Mouse (Mus musculus) midbrain, postnatal 0 days (tissue): ENCODE data around the gene Syt3. TPM values are rescaled to one million over a fixed set of nuclear protein-coding genes. Genes with fewer than 3 reads are reported as not detected.

ENCODE experiments used
- ATAC-seq: fragments of 200-750 bp; cut with Nextera tagmentation; 2 replicates; pipeline ENCODE4 v1.8.0; 2017; ENCODE audit warnings: moderate number of reproducible peaks, mild to moderate bottlenecking, moderate TSS enrichment, moderate library complexity; ENCODE audit not compliant: low FRiP score
- DNase-seq: peaks from one replicate; pipeline ENCODE4 v3.0.0-alpha.2; 2015; ENCODE audit warnings: low spot score
- H3K27ac ChIP-seq: fragments of 300-500 bp; sonication (generic); 2 replicates; pipeline ENCODE4 v1.5.1; 2014; ENCODE audit warnings: low read depth, mild to moderate bottlenecking, low read length, mixed read lengths
- H3K27me3 ChIP-seq: fragments of 300-500 bp; sonication (generic); 2 replicates; pipeline ENCODE4 v1.6.1; 2014; ENCODE audit warnings: low read length, control low read depth, mixed read lengths; ENCODE audit not compliant: insufficient read depth
- H3K36me3 ChIP-seq: fragments of 300-500 bp; sonication (generic); 2 replicates; pipeline ENCODE4 v1.6.1; 2014; ENCODE audit warnings: low read length, control low read depth, mixed read lengths; ENCODE audit not compliant: insufficient read depth
- H3K4me1 ChIP-seq: fragments of 300-500 bp; sonication (generic); 2 replicates; pipeline ENCODE4 v1.6.1; 2014; ENCODE audit warnings: mild to moderate bottlenecking, control low read depth, antibody characterized with exemption, low read length, mixed read lengths; ENCODE audit not compliant: insufficient read depth
- H3K4me2 ChIP-seq: fragments of 300-500 bp; sonication (generic); 2 replicates; pipeline ENCODE4 v1.6.1; 2014; ENCODE audit warnings: low read depth, mild to moderate bottlenecking, low read length, mixed read lengths; ENCODE audit not compliant: poor library complexity, severe bottlenecking
- H3K4me3 ChIP-seq: fragments of 300-500 bp; sonication (generic); 2 replicates; pipeline ENCODE4 v1.5.1; 2014; ENCODE audit warnings: low read depth, mild to moderate bottlenecking, low read length, moderate library complexity
- H3K9ac ChIP-seq: fragments of 300-500 bp; sonication (generic); replicated peaks from 2 replicates; pipeline ENCODE4 v1.6.1; 2014; ENCODE audit warnings: mild to moderate bottlenecking, low read length, moderate library complexity, mixed read lengths; ENCODE audit not compliant: poor library complexity, severe bottlenecking
- H3K9me3 ChIP-seq: fragments of 300-500 bp; sonication (generic); 2 replicates; pipeline ENCODE4 v1.6.1; 2016; ENCODE audit warnings: low read length, control low read depth
- CTCF ChIP-seq: IDR thresholded peaks from 2 replicates; pipeline ENCODE4 v1.5.1; 2016; ENCODE audit warnings: antibody characterized with exemption, mild to moderate bottlenecking
- WGBS: fragments of 180-500 bp; shearing (Covaris S2); extraction: QIAGEN DNeasy Blood & Tissue Kit; methylation state at CpG from one replicate; pipeline ENCODE4 v1.1.7; 2014; 5-methylcytosine and 5-hydroxymethylcytosine counted together
- polyA plus RNA-seq: library from polyadenylated mRNA; unstranded; fragments of >200 nt; fragmentation: Nextera tagmentation; extraction: Ambion mirVana; gene quantifications from 2 replicates; pipeline ENCODE4 v1.2.1, GENCODE M21; 2015
- total RNA-seq: library from RNA; depleted of rRNA; stranded (reverse); fragments of >200 nt; gene quantifications from 2 replicates; pipeline ENCODE4 v1.2.3, GENCODE M21; 2014

Gene Syt3
- total and polyA plus RNA-seq, 2 experiments from 2014 or later = 88.4 to 144 TPM

DNA sequence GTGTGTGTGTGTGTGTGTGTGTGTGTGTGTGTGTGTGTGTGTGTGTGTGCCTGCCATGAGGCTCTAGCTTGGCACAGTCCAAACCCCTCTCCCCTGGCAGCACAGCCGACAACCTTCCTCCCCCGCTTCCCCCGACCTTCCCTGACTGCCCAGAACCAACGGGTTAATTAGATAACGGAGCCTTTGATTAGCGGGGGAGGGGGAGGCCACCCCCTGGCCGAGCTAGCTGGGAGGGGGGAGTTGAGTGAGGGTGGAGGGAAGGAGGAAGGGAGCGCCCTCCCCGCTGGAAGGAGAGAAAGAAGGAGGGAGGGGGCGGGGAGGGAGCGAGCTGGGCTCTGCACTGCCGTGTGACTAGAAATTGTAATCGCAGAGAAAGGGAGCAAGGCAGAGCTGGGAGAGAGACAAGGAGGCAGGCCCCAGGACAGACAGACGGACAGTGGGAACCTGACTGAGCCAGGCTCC lies 57.8 kb downstream of the Syt3 start:
- Histone ChIP-seq H3K9ac (peak overlapping the region; percentile 100), H3K27ac (peak overlapping the region; percentile 99), H3K4me3 (peak overlapping the region; percentile 77), H3K4me1 (peaks cover 17% of the 10 kb centered on the region), H3K9me3 (no peaks in the 10 kb centered on the region), H3K4me2 (peak overlapping the region; percentile 86), H3K36me3 (peaks cover 11% of the 10 kb centered on the region; the same call in 1 of the 2 replicates), H3K27me3 (no peaks in the 10 kb centered on the region)
- DNase-seq (peak; percentile 91), ATAC-seq (peak; percentile 76)
- TF ChIP-seq CTCF = no peak
- WGBS = 0% methylated on average over 14 of the region's 14 CpGs

DNA sequence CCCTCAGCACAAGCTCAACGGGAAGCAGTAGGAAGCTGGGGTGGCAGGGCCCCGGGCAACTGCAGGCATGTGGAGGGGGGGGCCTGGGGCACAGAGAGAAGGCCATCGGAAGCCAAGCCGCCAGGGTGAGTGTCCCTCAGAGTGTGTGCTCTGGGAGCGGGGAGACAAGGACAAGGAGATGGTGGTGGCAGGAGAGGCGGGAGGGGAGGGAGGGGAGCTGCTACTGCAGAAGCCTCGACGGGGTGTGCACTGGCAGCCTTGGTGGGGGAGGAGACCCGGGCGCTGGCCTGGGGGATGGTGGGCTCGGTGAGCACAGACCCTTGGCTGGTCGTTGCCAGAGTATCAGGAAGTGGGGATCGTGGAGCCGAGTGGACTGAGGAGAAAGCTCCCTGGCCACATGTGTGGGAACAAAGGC lies 58.5 kb downstream of the Syt3 start:
- H3K27ac ChIP-seq = peak overlapping the region; percentile 99
- H3K4me1 ChIP-seq = peaks cover 22% of the 10 kb centered on the region
- H3K27me3 ChIP-seq = no peaks in the 10 kb centered on the region
- 0% methylated on average over 9 of the region's 14 CpGs for WGBS
- ATAC-seq (peak; percentile 34), DNase-seq (peak; percentile 78)
- H3K4me2 ChIP-seq = peak overlapping the region; percentile 86
- no peak for TF ChIP-seq CTCF
- peak overlapping the region; percentile 77 for H3K4me3 ChIP-seq
- H3K9ac ChIP-seq = peak overlapping the region; percentile 100
- no peaks in the 10 kb centered on the region for H3K9me3 ChIP-seq
- peaks cover 14% of the 10 kb centered on the region for H3K36me3 ChIP-seq

DNA sequence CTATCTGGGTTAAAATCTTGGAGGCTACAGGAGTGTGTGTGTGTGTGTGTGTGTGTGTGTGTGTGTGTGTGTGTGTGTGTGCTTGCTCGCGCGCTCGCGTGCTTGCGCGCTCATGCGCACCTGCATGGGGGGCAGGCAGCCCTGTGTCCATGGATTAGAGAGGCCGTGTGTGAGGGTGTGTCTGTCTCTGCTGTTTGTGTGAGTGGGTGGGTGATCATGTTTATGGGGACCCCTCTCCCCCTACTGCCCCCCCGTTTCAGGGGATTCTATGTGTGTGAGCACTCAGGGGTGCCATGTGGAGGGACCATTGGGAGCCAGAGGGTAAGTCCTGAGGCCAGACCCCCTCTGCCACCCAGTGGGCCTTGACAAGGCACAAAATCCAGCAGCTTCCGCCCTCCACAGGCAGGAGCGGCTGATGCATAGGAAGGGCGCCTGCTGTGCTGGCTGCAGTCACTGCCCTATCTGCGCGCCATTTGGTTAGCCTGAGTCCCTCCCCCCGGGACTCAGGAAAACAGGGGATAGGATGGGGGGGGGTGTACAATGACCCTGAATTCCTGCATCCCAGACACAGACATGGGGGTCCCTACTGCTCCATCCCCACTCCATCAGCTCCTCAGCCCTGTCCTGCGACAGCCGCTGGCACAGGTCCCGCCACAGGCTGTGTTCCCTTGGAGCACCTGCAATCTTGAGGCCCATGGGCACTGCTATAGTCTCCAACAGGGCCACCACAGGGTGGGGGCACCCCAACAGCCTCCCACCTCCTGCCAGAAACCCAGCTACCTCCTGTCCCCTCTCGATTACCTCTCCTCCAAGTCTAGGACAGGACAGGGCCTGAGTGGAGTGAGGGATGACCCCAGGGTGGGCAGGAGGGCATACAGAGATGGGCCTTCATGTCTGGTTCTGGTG lies 59.6 kb downstream of the Syt3 start:
- WGBS = 3% methylated on average over 20 of the region's 20 CpGs
- peak overlapping the region; percentile 86 for H3K4me2 ChIP-seq
- no peaks in the 10 kb centered on the region for H3K27me3 ChIP-seq
- peak overlapping the region; percentile 100 for H3K9ac ChIP-seq
- no peaks in the 10 kb centered on the region for H3K9me3 ChIP-seq
- peak; percentile 67 for TF ChIP-seq CTCF
- H3K36me3 ChIP-seq = peaks cover 25% of the 10 kb centered on the region
- H3K27ac ChIP-seq = peak overlapping the region; percentile 99
- DNase-seq = peak; percentile 81
- ATAC-seq = peak; percentile 44
- peak overlapping the region; percentile 77 for H3K4me3 ChIP-seq
- H3K4me1 ChIP-seq = peaks cover 23% of the 10 kb centered on the region

DNA sequence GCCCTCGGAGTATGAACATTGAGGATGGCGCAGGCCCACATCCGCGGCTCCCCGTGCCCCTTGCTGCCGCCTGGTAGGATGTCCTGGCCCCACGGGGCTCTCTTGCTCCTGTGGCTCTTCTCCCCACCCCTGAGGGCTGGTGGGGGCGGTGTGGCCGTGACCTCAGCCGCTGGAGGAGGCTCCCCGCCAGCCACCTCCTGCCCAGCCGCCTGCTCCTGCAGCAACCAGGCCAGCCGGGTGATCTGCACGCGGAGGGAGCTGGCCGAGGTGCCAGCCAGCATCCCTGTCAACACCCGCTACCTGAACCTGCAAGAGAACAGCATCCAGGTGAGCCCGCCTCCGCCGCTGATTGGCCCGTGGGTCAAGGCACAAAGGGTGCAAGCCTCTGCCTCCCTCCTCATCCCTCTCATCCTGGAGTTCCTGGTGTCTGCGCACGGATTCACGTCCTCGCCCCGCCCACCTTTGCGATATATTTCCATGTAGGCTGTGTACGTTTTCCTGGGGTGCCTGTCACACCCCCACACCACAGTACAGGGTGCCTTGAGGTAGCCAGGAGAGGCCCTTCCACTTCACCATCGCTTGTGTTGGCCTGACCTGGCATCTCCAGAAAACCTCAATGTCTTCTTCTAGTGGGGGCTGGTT lies 61.1 kb downstream of the Syt3 start:
- Histone ChIP-seq H3K9ac (peak overlapping the region; percentile 100; the same call in 1 of the 2 replicates), H3K9me3 (no peaks in the 10 kb centered on the region), H3K27ac (peak overlapping the region; percentile 43; the same call in 1 of the 2 replicates), H3K4me1 (peaks cover 23% of the 10 kb centered on the region), H3K4me3 (peak overlapping the region; percentile 77), H3K36me3 (peaks cover 32% of the 10 kb centered on the region), H3K4me2 (peak overlapping the region; percentile 86), H3K27me3 (no peaks in the 10 kb centered on the region)
- 36% methylated on average over 26 of the region's 29 CpGs for WGBS
- ATAC-seq (no peak), DNase-seq (no peak)
- no peak for TF ChIP-seq CTCF

DNA sequence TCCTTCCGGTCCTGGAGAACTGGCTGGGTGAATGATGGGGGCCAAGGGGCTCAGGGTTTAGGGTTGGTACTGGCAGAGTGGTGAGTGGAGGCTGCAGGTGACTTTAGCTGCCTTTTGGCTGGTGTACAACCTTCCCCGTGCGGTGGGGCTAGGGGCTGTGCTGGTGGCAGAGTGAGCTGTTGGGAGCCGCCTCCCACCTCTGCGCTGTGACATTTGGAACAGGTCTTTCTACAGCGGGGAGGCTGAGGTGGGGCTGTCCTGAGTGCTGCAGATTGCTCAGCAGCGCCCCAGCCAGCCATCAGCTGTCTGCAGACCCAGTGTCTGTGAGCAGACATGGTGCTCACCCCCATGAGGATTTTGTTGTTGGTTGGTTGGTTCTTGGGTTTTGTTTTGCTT lies 61.6 kb downstream of the Syt3 start:
- no peak for DNase-seq
- no peak for TF ChIP-seq CTCF
- WGBS = 37% methylated on average over 7 of the region's 7 CpGs
- Histone ChIP-seq H3K4me1 (peaks cover 23% of the 10 kb centered on the region), H3K27ac (no peak overlapping the region), H3K4me3 (peak overlapping the region; percentile 77), H3K9me3 (no peaks in the 10 kb centered on the region), H3K36me3 (peaks cover 32% of the 10 kb centered on the region), H3K27me3 (no peaks in the 10 kb centered on the region), H3K4me2 (peak overlapping the region; percentile 86), H3K9ac (peak overlapping the region; percentile 100; the same call in 1 of the 2 replicates)
- no peak for ATAC-seq
